Mouse (Mus musculus) thymus, adult 2 months (tissue): ENCODE results near the gene Rap2a.

Experiments
- CTCF ChIP-seq: fragments of 200-500 bp; IDR thresholded peaks from 2 replicates; pipeline ENCODE4 v1.5.1; 2012; ENCODE audit warnings: mild to moderate bottlenecking, control low read depth, low read length, moderate library complexity, borderline replicate concordance; ENCODE audit not compliant: control insufficient read depth, poor library complexity, insufficient read depth; ENCODE audit errors: extremely low read depth
- POLR2A ChIP-seq: fragments of 200-500 bp; IDR thresholded peaks from 2 replicates; pipeline ENCODE4 v1.6.1; 2012; ENCODE audit warnings: mild to moderate bottlenecking, low read length, control low read depth, moderate library complexity; ENCODE audit not compliant: control insufficient read depth, poor library complexity, insufficient read depth; ENCODE audit errors: extremely low read depth

- TF ChIP-seq CTCF, result no peak
- no peak for TF ChIP-seq POLR2A
Observed at GRCm38 (mm10) chr14:120520843-120521242, 42.6 kb downstream of the Rap2a start.
